Mouse (Mus musculus): ENCODE results near the gene Ube2d1. TPM values are rescaled to one million over a fixed set of nuclear protein-coding genes. Genes with fewer than 3 reads are reported as not detected.
A peak's percentile ranks its signal among the peaks of the same experiment; 100 is the strongest.

The Ube2d1 gene
- total RNA-seq, 2 experiments from 2014 or later, result 60.3 to 62.5 TPM

DNA sequence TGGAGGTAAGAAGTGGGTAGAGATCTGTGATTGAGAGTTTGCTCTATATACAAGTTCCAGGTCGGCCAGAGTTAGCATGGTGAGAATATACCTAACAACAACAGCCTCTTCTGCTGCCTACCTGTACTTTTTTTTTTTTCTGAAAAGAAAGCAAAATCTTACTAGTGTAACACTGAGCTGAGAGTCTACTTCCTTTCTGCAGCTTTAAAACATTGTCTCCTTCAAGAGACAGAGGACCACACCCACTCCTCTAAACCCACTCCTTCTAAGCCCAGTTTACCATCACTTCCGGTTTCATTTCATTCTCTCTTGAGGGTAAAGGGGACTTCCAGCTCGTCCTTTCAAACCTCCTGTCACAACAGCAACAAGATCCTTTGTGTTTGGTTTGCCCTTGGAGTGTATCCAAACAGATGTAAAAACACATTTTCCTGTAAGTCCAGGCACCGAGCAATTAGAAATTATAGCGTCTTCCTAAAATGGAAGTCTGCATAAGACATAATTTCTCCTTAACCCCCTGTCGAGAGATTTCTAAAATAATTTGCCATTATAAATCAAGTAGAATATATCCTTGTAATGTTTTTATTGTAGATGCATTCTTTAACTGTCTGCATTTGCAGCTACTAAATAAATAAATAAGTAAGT lies 45.5 kb downstream of the Ube2d1 start:
- intact Hi-C loops (cut with DNase I), result no loop called here
- no peak for DNase-seq (ENCODE audit: low spot score in 2 of 2)

DNA sequence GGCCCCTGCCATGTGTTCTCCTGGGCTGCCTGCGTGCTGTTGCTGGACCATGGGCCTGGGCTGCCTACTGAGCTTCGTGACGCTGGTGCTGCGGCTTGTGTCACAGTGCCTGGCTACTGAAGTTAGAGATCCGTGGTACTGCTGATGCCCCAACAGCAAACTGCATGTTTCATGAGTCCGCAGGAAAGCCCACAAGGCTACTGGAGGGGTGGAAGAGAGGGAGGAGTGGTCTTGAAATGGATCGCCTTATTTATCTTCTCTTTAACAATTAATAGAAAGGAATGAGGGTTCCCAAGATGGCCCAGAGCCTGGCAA lies 46.9 kb downstream of the Ube2d1 start, which contains the start of gene Tfam:
Tfam (minus strand) TSS at position 41 of the 315 bp plus-strand sequence.
- DNase-seq (ENCODE audit: low spot score in 2 of 2), result no peak
- intact Hi-C loops (cut with DNase I), result no loop called here

DNA sequence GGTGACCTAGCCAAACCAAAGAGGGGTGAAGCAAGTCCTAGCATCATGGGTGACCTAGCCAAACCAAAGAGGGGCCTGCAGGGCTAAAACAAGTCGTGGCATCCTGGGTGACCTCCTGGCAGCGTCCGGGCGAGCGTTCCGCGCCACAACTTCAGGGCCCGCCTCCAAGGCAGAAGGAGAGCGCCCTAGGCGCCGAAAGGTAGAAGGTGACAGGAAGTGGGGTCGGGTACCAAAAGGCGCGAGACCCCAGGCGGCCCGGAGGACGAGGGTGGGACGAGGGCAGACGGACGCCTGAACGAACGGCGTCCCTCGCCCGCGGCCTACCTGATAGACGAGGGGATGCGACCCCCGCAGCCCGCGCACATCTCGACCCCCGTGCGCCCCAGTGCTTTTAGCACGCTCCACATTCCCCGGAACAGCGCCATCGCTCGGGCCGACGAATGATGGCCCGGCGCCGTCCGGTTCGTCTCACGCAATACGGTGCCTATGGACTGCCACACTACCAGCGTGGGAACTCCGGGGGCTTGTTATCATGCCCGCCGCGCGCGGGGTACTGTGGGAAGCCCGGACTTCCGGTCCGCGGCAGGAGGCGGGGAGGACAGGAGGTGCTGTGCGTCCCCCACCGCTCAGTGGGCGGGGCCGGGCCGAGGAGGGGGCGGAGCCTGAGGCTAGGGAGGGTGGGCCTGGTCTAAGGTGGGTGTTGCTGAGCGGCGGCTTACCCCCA lies 47.4 kb downstream of the Ube2d1 start:
- peak; percentile 93 to 94 for DNase-seq (ENCODE audit: low spot score in 2 of 2)
- intact Hi-C loops (cut with DNase I), result no loop called here

DNA sequence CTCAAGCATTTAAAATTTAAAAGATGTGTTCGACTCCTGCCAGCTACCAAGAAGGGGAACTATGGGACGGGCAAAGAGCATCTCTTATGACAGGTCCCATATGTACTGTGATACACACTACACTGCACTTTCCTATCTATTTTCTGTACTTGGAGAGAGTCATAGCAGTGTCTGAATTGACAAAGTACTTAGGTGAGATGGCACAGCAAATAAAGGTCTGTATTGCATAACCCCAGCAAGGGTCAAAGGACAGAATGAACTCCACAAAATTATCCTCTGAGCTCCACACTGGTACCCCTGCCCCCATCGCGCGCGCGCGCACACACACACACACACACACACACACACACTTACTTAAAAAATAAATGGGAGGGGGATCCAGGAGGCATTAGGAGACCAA lies 51.0 kb downstream of the Ube2d1 start:
- intact Hi-C loops (cut with DNase I), result no loop called here
- no peak for DNase-seq (ENCODE audit: low spot score in 2 of 2)

DNA sequence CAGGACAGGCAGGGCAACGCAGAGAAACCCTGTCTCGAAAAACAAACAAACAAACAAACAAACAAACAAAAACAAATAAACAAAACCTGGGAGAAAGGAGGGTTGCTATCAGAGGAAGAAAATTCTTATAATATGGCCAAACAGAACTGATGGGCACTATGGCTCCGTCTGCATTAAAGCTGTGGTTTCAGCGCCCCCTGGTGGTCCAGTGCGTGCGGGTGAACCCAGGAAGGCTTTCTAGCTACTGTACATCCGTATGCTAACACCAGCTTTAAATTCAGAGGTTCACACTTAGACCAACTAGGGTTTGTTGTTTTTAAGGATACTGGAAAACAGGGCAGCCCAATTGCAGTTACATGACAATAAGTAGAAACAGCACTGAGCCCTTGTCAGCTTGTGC lies 59.2 kb downstream of the Ube2d1 start:
- intact Hi-C loops (cut with DNase I), result loop anchor here (10.0 kb wide), 2 partner anchors 661 to 911 kb away; no protein-coding TSS in a partner anchor
- DNase-seq (ENCODE audit: low spot score in 2 of 2), result peak; percentile 87 to 92

DNA sequence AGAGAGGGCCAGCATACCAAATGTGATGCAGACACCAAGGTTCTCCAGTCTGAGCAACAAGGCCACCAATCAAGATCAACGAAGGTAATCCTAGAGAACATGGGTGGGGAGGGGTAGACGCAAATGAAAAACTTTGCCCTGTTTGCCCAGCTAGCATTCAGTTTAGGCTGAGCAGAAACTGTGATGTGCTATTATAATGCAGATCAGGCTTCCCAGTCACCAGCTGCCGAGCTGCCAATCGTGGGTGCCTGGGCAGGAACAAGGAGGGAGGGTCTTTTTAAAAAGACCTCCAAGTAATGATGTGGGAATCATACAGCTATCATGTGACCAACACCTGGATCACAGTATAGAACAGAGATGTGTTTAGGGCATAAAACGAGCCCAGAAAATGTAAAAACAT lies 62.0 kb downstream of the Ube2d1 start:
- intact Hi-C loops (cut with DNase I), result loop anchor here (10.0 kb wide), 2 partner anchors 658 to 908 kb away; no protein-coding TSS in a partner anchor
- no peak for DNase-seq (ENCODE audit: low spot score in 2 of 2)

DNA sequence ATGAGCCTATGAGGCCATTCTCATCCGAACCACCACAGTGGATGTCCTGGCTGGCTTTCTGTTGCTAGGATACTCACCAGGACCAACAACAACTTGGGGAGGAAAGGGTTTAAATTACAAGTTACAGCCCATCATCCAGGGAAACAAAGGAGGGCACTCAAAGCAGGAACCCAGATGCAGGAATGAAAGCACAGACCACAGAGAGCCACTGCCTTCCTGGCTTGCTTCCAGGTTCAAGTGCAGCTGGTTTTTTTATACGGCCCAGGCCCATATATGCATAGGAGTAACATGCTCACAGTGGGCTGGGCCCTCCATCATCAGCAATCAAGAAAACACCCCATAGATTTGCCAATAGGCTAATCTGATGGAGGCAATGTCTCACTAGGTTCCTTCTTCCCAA lies 62.4 kb downstream of the Ube2d1 start:
- intact Hi-C loops (cut with DNase I), result loop anchor here (10.0 kb wide), 2 partner anchors 658 to 908 kb away; no protein-coding TSS in a partner anchor
- DNase-seq (ENCODE audit: low spot score in 2 of 2), result no peak

DNA sequence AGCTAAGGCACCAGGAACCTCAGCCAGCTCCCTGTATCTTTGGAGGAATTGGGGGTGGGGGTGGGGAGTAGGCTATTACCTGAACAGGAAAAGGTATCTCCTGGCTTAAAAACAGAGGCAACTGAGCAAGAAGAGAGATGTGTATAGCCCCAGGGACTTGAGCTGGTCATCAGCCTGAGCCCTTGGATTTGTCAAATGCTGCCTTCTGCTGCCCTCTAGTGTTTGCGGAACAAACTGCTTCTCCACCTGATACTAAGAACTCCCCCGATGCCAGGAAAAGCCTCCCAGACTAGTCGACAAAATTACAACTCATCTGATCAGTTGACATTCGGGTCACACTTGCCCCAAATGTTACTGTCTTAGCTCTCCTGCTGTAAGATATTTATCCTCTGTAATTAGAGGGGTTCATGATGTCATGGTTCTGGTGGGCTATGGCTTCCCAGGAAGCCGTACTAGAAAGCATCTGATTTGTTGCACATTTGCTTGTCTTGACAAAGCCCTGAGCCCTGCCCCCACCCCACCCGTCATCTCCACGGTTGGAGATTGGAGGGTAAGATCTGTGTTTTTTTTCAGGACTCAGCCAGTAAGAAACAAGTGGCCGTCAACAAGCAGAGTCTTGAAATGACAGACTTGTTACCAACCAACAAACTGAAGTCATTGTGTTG lies 66.7 kb downstream of the Ube2d1 start:
- intact Hi-C loops (cut with DNase I), result loop anchor here (5.0 kb wide), 4 partner anchors 56 to 401 kb away; no protein-coding TSS in a partner anchor
- DNase-seq (ENCODE audit: low spot score in 2 of 2), result peak; percentile 86 to 89

DNA sequence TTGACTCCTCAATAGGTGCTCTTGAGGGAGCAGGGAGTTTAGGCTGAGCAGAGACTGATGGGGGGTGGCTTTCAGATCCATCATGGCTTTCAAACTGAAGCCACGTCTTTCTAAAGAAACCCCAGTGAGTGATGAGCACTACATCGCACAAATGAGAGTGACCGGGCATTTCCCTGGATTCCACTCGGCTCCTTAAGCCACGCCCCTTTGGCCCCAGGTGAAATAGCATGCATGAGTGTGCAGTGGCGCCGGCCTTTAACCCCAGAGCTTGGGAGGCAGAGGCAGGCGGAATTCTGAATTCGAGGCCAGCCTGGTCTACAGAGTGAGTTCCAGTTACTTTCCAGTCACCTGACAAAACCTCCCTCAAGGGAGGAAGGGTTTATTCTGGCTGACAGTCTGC lies 69.1 kb downstream of the Ube2d1 start:
- intact Hi-C loops (cut with DNase I), result loop anchor here (5.0 kb wide), 4 partner anchors 54 to 399 kb away; no protein-coding TSS in a partner anchor
- no peak for DNase-seq (ENCODE audit: low spot score in 2 of 2)

Other genes with a start within 250 kb of the Ube2d1 start
- gene Bicc1, start 125.6 kb downstream of the Ube2d1 start, total RNA-seq (2021), result 1 to 10 TPM; 6.5 to 6.7 TPM
- gene Tfam, start 47.0 kb downstream of the Ube2d1 start, total RNA-seq (2021), result 10 to 100 TPM; 36.0 to 40.0 TPM
- gene Cisd1, start 59.7 kb upstream of the Ube2d1 start, total RNA-seq (2021), result 100 to 1,000 TPM; 134 to 138 TPM
- gene Ipmk, start 62.5 kb upstream of the Ube2d1 start, total RNA-seq (2021), result 10 to 100 TPM; 27.8 to 31.6 TPM